Mouse (Mus musculus) left cerebral cortex, postnatal 36 days (tissue): Measurements from ENCODE around the gene Wdr95. TPM values are rescaled to one million over a fixed set of nuclear protein-coding genes. Genes with fewer than 3 reads are reported as not detected.

Experiments
- DNase-seq, 2 experiments: peaks; one replicate each; pipeline ENCODE4 v3.0.0; 2021 to 2022; ENCODE audit warnings: low spot score in 2 of 2, mixed read lengths in 1 of 2
- intact Hi-C: fragments of 180-260 bp; cut with DNase I; formaldehyde crosslinking; loops from one replicate; pipeline ENCODE4 v1.15.1; 2025
- total RNA-seq, 2 experiments: library from RNA; stranded (reverse); gene quantifications; 2 replicates each; pipeline ENCODE4 v1.2.3; 2021

The Wdr95 gene
- total RNA-seq, 2 experiments from 2014 or later = 0.91 to 1.7 TPM

DNA sequence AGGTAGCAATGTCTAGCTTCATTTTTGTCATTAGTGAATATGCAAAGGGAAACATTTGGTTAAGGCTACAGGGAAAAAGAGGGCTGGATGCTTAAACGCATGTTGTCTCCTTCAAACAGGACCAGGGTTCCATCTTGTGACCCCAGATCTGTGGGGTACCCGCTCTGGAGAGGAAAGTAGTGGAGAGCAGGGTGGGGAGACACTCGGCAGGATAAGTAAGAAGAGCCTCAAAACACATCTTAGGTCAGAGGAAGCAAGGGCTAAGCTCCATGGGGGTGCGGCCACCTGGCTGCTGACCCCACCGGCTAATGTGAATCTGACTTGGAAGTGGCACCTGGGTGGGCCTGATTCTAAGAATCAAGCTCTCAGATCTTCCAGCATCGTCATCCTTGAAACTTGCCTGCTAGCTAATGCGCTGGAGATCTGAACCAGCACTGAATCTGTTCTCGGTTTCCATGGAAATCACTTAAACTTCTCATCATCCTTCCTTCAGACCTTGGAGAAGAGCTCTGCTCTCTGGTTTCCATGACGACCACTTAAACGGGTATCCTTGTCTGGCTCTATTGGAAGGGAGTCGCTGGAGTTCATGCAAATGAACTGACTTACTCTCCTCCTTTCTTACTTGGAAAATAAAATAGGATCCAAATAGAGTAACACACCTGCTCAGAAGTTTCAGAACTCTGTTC is 32.6 kb downstream of the Wdr95 start:
- intact Hi-C loops = no loop called here
- no peak for DNase-seq

DNA sequence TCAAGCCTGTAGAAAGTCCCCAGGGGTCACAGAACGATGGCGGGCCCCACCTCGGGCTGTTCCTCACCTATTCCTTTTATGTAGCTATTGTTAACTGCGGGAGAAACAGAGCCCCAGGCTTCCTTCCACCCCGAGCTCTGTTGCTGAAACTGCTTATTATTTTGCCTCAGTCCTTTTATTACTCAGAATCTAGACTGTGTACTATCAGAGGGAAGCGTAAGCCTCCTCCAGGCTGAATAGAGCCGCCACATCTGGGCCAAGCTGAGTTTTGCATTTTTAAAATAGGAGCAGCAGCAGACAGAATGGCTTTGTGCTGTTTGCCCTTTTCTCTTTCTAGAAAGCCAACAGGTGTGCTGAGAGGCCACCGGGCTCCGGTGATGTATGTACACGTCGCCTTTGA is 37.5 kb downstream of the Wdr95 start:
- intact Hi-C loops = loop anchor here (5.0 kb wide), 1 partner anchor 34 kb away; no protein-coding TSS in a partner anchor
- DNase-seq = no peak

DNA sequence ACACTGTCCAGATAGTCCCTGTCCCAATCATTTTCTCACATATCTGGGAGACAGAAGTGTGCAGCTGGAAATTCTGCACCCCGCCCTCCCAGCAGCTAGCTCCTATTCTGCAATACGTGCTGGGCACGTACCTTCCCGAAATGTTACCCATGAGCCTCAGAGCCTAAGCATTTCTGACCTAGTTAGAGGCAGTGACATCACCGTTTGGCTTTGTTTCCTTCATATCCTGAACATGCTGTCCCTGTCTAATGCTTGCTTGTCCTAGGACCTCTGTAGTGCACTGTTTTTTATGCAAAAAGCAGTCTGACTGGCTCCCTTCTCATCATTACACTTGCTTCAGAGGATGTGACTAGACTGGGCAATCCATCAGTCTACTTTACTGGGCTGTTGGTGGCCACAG is 38.5 kb downstream of the Wdr95 start:
- intact Hi-C loops = loop anchor here (5.0 kb wide), 1 partner anchor 35 kb away; no protein-coding TSS in a partner anchor

GRCm38 (mm10) chr5:149568993-149569392 is 40.5 kb downstream of the Wdr95 start:
- intact Hi-C loops = loop anchor here (5.0 kb wide), 1 partner anchor 37 kb away; no protein-coding TSS in a partner anchor
- no peak for DNase-seq

More for the DNA sequence above, 38.5 kb downstream of the Wdr95 start:
- peak in 1 of 2 experiments; percentile 15 for DNase-seq

DNA sequence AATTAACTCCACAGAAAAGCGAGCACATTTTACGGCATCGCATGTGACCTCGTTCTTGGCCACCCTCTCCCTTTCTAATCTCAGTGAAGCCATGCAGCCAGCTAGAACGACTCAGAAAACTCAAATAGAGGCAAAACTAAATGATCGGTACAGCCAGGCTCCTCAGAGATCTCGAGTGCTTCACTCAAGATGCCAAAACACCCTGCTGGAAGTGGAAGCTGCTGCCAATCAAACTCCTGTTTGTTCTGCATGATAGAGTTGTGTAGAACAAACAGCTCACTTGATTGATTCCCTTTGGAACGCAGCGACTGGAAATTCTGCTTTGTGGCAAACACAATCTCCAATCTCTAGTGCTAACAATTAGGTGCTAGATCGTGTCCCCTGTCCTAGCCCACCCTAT is 48.5 kb downstream of the Wdr95 start:
- DNase-seq = no peak
- intact Hi-C loops = no loop called here

DNA sequence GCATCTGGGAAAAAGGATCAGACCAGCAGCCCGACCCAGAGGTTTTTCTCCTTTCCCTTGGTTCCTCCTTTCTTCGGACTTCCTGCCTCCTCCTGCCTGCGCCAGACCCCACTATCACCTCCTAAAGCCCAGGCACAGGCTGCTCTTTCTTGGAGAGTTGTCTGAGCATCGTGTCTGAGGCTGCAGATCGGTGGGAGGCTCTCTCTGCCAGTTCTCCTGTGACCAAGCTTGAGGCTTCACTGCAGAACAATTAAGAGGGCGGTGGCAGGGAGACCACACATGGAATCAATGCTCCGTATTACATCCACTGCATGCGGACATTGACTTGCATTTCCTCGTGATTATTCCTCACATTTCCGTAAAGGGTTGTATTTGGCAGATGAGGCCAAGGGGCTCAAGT is 49.0 kb downstream of the Wdr95 start:
- intact Hi-C loops = no loop called here
- no peak for DNase-seq

DNA sequence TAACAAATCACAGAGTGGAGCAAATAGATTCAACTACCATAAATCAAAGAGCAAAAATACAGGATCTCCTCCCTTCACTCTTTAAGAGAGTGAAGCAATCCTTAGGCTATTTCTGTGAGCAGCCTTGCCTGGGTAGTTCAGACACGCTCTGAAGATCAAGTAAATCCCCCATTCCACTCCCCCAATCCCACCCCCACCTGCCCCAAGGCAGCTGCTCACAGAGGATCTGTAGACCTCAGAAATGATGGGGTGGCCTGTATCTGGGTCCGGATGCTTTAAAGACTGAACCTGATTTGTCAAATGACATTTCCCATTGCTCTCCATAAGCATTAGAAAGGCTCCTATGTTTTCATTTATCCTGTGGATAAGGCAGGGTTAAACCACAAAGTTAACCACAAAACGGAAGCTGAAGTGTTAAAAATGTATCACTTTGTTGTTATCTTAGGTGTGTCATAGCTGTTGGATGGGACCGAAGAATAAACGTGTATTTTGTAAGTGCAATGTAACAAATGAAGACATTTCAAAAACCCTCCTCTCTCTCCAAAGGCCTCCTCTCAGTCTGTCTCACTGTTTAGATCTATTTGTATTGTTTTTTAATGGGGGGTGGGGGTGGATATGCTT is 54.3 kb downstream of the Wdr95 start:
- no peak for DNase-seq
- intact Hi-C loops = no loop called here

GRCm38 (mm10) chr5:149583507-149583906 is 55.0 kb downstream of the Wdr95 start:
- DNase-seq = no peak
- intact Hi-C loops = no loop called here

DNA sequence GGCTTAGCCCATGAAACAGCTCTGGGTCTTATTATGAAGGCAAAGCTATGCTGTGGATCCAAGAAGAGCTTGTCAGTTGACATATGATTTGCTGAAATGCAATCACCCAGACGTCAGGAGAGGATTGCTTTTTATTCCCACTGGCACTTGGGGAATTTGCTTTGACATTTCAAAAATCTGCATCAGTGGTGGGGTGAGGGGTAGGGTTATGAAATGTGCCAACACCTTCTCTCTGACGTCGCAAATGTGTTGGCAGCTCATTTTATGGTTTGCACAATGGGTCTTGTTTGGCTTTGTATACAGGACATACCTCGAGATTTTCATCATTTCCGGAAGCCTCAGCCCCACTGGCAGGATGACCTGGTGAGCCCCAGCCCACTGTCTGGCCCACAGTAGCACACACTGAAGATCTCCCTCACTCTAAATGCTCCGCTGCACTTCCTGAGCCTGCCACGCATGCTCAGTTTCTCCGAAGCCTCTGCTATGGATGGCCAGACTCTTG is 55.7 kb downstream of the Wdr95 start:
- DNase-seq = no peak
- intact Hi-C loops = no loop called here

DNA sequence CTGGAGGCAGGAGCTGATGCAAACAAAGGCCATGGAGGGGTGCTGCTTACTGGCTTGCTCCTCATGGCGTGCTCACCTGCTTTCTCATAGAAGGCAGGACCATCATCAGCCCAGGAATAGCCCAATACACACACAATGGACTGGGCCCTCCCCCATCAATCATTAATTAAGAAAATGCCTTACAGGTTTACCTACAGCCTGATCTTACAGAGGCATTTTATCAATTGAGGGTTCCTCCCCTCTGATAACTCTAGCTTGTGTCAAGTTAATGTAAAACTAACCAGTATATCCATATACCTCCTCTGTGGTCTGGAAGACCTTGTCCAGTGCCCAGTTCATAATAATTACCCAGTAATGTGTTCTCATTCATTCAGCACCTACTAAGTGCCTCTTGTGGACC is 56.8 kb downstream of the Wdr95 start:
- no peak for DNase-seq
- intact Hi-C loops = no loop called here

- intact Hi-C loops = no loop called here
- no peak for DNase-seq
Observed at GRCm38 (mm10) chr5:149585910-149586309, 57.4 kb downstream of the Wdr95 start.

DNA sequence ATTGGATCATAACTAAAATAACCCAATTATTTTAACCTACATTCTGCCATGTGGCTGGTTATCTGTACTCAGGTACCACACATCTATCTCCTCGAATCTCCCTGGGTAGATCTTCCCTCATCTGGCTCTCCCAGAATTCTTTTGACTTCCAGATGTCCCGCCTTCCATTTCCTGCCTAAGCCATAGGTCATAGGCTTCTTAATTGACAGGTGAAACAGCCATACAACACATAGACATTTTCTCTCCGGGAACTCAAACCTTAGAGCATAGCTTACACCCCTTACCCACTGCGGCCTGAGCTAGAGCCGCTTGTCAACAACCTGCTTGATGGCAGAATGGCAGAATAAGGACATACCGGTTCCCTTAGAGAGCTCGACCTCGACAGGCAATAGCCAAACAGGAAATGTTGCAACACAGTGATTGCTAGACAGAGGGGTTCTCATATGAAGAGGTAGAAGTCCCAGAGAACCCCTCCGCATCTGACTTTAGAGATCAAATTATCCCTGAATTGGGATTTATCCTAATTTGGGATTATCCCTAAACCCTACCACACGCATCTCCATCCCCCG is 58.9 kb downstream of the Wdr95 start:
- intact Hi-C loops = no loop called here
- no peak for DNase-seq

- intact Hi-C loops = no loop called here
- DNase-seq = no peak
Observed at GRCm38 (mm10) chr5:149588814-149589534, 60.5 kb downstream of the Wdr95 start.

DNA sequence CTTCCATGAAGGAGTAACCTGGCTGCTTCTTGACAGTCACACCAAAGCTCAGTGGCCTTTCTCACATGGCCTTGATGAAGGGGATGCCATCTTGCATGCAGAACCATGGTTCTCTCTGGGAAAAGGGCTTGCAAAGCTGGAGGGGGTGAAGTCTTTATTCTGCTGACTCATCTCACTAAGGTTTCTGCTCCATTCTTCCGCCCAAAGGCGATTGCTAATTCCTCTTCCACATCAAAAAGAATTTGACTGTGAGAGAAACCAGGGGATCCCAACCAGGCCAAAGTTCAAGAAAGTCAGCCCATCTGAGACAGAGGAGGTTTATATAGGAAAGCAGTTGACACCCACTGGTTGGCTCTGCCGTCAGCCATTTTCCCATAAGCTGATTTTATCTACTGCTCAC is 61.5 kb downstream of the Wdr95 start:
- DNase-seq = no peak
- intact Hi-C loops = no loop called here

GRCm38 (mm10) chr5:149594215-149594614 is 65.7 kb downstream of the Wdr95 start:
- intact Hi-C loops = no loop called here
- no peak for DNase-seq

- no peak for DNase-seq
- intact Hi-C loops = no loop called here
Observed at GRCm38 (mm10) chr5:149597351-149597750, 68.9 kb downstream of the Wdr95 start.

GRCm38 (mm10) chr5:149601996-149602395 is 73.5 kb downstream of the Wdr95 start:
- intact Hi-C loops = no loop called here
- no peak for DNase-seq

GRCm38 (mm10) chr5:149603241-149603640 is 74.8 kb downstream of the Wdr95 start:
- DNase-seq = no peak

DNA sequence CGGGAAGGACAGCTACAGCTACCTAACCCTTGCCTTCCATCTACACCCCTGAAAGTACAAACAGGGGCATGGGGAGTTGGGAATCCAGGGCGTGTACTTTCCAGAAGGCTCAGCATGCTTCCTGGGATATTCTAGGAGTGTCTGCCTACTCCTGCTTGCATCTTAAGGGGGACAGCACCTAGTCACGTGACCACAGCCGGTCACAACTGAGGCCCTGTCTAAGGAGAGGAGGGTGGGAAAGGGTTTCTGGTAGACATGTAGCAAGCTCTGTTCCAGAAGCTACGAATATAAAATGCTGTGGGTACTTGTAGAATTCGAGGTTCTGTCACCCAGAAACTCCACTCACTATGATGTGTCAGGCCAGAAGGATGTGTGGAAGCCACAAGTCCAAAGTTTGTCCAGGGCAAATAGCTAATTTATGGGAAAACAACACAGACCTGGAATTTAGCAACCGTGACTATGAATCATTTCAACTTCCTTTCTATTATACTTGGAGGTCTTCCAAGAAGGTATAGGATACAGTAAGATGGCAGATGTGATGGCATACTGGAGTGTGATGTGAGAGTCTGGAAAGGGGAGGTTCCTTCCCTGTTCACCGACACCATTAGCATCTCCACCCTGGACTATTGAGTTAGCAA is 78.7 kb downstream of the Wdr95 start:
- intact Hi-C loops = no loop called here

More at GRCm38 (mm10) chr5:149603241-149603640, 74.8 kb downstream of the Wdr95 start:
- intact Hi-C loops = no loop called here

More for the DNA sequence above, 78.7 kb downstream of the Wdr95 start:
- DNase-seq = no peak
